Mouse (Mus musculus) MEL (cell line): ENCODE results near the gene Mob4.

Experiments used
- CTCF ChIP-seq, 3 experiments: IDR thresholded peaks in 2 of 3; conservative IDR thresholded peaks in 1 of 3; 2 replicates each; pipeline ENCODE4 v1.5.1; 2011 to 2012; ENCODE audit warnings: low read length in 3 of 3, low read depth in 2 of 3, mild to moderate bottlenecking in 2 of 3, improper control_type of control experiment in 1 of 3, inconsistent platforms in 1 of 3, mixed read lengths in 1 of 3, moderate library complexity in 1 of 3; ENCODE audit not compliant: control insufficient read depth in 1 of 3, insufficient read depth in 1 of 3, poor library complexity in 1 of 3, severe bottlenecking in 1 of 3
- MAFK ChIP-seq: IDR thresholded peaks from 2 replicates; pipeline ENCODE4 v1.6.1; 2011; ENCODE audit warnings: low read depth, mild to moderate bottlenecking, low read length, improper control_type of control experiment, borderline replicate concordance
- MAX ChIP-seq: IDR thresholded peaks from 2 replicates; pipeline ENCODE4 v1.6.1; 2011; ENCODE audit warnings: low read length, improper control_type of control experiment
- MAZ ChIP-seq: IDR thresholded peaks from 2 replicates; pipeline ENCODE4 v1.6.1; 2012; ENCODE audit warnings: low read depth, mild to moderate bottlenecking, inconsistent platforms, low read length, improper control_type of control experiment
- POLR2A ChIP-seq, 2 experiments: IDR thresholded peaks; 2 replicates each; pipeline ENCODE4 v1.6.1; 2011 to 2012; ENCODE audit warnings: low read length in 2 of 2, mild to moderate bottlenecking in 2 of 2, control low read depth in 1 of 2, improper control_type of control experiment in 1 of 2, low read depth in 1 of 2, moderate library complexity in 1 of 2; ENCODE audit not compliant: control insufficient read depth in 1 of 2, insufficient read depth in 1 of 2, poor library complexity in 1 of 2
- RCOR1 ChIP-seq: IDR thresholded peaks from 2 replicates; pipeline ENCODE4 v1.6.1; 2012; ENCODE audit warnings: low read depth, mild to moderate bottlenecking, inconsistent platforms, low read length, improper control_type of control experiment
- SIN3A ChIP-seq: IDR thresholded peaks from 2 replicates; pipeline ENCODE4 v1.6.1; 2012; ENCODE audit warnings: low read length, improper control_type of control experiment, inconsistent platforms
- ZC3H11A ChIP-seq: IDR thresholded peaks from 2 replicates; pipeline ENCODE4 v1.6.1; 2012; ENCODE audit warnings: low read depth, mild to moderate bottlenecking, inconsistent platforms, low read length, improper control_type of control experiment
- ZMIZ1 ChIP-seq: IDR thresholded peaks from 2 replicates; pipeline ENCODE4 v1.6.1; 2012; ENCODE audit warnings: low read depth, mild to moderate bottlenecking, inconsistent platforms, low read length, improper control_type of control experiment, moderate library complexity

GRCm38 (mm10) chr1:55131424-55132014 lies 488 bp downstream of the Mob4 start:
- TF ChIP-seq SIN3A (0 out of 2 replicates have a peak, but pooled peaks have one; percentile 14), CTCF (IDR thresholded peaks at IDR 0.05 in 2 of 3, conservative IDR thresholded peaks at IDR 0.05 in 1 of 3; ENCODE audit: control insufficient read depth in 1 of 3, insufficient read depth in 1 of 3, low read depth in 2 of 3, low read length in 3 of 3, poor library complexity in 1 of 3, severe bottlenecking in 1 of 3) (no peak), POLR2A (IDR thresholded peaks at IDR 0.05; ENCODE audit: control insufficient read depth in 1 of 2, insufficient read depth in 1 of 2, low read depth in 1 of 2, low read length in 2 of 2, poor library complexity in 1 of 2) (no peak), ZMIZ1 (no peak), MAZ (no peak; the same call in 1 of the 2 replicates), MAFK (no peak), RCOR1 (no peak), MAX (no peak), ZC3H11A (no peak)
